Mouse (Mus musculus): ENCODE measurements at regions not wholly inside any gene's neighbourhood (a gene's known extent, or its start where the extent isn't known, plus 50 kb on each side); places are given as distances from the start of the nearest gene placed in this dataset.
A peak's percentile ranks its signal among the peaks of the same experiment; 100 is the strongest.

- no peak for TF ChIP-seq CTCF (IDR thresholded peaks at IDR 0.05)
- intact Hi-C loops (cut with DNase I), result no loop called here
- DNase-seq (ENCODE audit: extremely low spot score in 1 of 2, low spot score in 2 of 2), result no peak
Measured at GRCm38 (mm10) chr8:49063256-49063655, 219.5 kb upstream of the Tenm3 start.

GRCm38 (mm10) chr8:49043236-49043635 is 199.5 kb upstream of the Tenm3 start:
- no peak overlapping the region for H3K4me3 ChIP-seq
- intact Hi-C loops (cut with DNase I), result no loop called here
- no peak overlapping the region for H3K27ac ChIP-seq
- TF ChIP-seq CTCF (IDR thresholded peaks at IDR 0.05), result no peak
- no peak for DNase-seq (ENCODE audit: extremely low spot score in 1 of 2, low spot score in 2 of 2)

More at GRCm38 (mm10) chr8:49063256-49063655, 219.5 kb upstream of the Tenm3 start:
- Histone ChIP-seq H3K4me3 (no peak overlapping the region), H3K27ac (no peak overlapping the region)

DNA sequence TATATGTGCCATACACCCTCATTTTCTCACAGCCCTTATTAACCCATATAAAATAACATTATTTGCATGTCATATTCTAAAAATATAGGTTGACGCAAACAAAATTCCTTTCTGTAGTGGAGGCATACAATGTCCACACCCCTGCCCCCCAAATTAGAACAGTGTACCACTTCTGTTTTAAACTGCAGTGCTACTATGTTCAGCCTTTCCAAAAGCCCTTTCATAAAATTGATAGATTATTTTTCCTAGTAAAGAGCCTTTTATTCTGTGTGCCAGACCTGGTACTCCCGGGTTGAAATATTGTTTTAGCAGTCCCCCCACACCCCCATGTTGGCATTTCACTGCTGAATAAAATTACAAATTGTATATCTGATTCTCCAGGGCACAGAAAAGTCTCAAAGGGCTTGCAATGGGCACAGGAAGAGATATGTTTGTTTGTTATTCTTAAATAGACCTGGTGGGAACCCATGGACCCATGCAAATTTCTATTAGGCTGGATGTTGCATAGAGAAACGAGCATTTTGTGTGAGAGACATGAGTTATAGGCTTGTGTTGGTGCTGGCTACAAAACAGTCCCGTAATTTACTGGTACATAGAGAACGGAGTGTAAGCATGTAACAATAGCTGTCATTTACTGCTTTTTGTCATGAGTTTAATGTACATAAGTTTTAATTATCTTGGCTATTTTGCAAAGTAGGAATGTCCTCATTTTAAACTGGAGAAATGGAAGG is 192.4 kb upstream of the Tenm3 start:
- no peak overlapping the region for H3K27ac ChIP-seq
- TF ChIP-seq CTCF (IDR thresholded peaks at IDR 0.05), result no peak
- intact Hi-C loops (cut with DNase I), result loop anchor here (5.0 to 10.0 kb wide), 2 partner anchors 481 to 814 kb away; no protein-coding TSS in a partner anchor

DNA sequence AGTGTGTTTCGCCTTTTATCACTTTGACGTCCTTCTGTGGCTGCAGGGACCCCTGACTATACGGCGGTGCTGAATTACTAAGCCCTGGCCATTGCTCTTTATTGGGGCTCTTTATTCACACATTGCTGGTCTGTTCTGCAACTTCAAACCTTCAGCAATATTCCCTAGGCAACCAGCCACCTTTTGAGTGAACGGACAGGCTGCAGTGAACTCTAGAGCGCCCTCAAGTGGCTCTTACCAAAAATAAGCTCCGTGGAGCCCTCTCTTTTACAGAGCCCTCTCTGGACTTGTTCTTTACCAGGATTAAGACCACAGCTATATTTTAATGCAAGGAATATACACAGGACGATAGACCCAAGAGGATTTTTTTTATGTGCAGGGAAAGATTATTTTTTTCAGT is 191.8 kb upstream of the Tenm3 start:
- no peak overlapping the region for H3K4me3 ChIP-seq
- no peak overlapping the region for H3K27ac ChIP-seq
- peak; percentile 67 for TF ChIP-seq CTCF (IDR thresholded peaks at IDR 0.05)
- peak in 1 of 2 experiments; percentile 28 for DNase-seq (ENCODE audit: extremely low spot score in 1 of 2, low spot score in 2 of 2)
- intact Hi-C loops (cut with DNase I), result loop anchor here (5.0 to 10.0 kb wide), 2 partner anchors 481 to 813 kb away; no protein-coding TSS in a partner anchor

More for the DNA sequence above, 192.4 kb upstream of the Tenm3 start:
- H3K4me3 ChIP-seq, result no peak overlapping the region
- DNase-seq (ENCODE audit: extremely low spot score in 1 of 2, low spot score in 2 of 2), result no peak

GRCm38 (mm10) chr8:49030255-49030654 is 186.5 kb upstream of the Tenm3 start:
- DNase-seq (ENCODE audit: extremely low spot score in 1 of 2, low spot score in 2 of 2), result no peak
- Histone ChIP-seq H3K4me3 (no peak overlapping the region), H3K27ac (no peak overlapping the region)
- intact Hi-C loops (cut with DNase I), result loop anchor here (10.0 kb wide), 1 partner anchor 475 kb away; no protein-coding TSS in a partner anchor
- TF ChIP-seq CTCF (IDR thresholded peaks at IDR 0.05), result no peak

DNA sequence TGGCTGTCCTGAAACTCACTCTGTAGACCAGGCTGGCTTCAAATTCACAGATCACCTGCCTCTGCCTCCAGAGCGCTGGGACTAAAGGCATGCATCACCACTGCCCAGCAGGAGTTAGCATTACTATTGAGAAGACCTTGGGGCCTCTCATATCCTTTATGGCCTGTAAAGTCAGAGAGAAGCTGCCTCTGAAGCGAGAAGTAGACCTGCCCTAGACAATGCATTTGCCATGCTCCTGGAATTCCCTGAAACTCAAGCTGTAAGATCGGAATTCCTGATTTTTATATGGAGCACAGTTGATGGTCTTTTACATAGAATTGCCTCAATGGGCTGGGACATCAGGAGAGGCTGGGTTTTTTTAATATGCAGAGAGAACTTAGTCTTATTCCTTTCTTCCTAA is 174.0 kb upstream of the Tenm3 start:
- Histone ChIP-seq H3K4me3 (no peak overlapping the region), H3K27ac (no peak overlapping the region)
- intact Hi-C loops (cut with DNase I), result no loop called here
- DNase-seq (ENCODE audit: extremely low spot score in 1 of 2, low spot score in 2 of 2), result no peak
- TF ChIP-seq CTCF (IDR thresholded peaks at IDR 0.05), result no peak

- intact Hi-C loops (cut with DNase I), result no loop called here
- DNase-seq (ENCODE audit: extremely low spot score in 1 of 2, low spot score in 2 of 2), result no peak
- no peak overlapping the region for H3K27ac ChIP-seq
- no peak for TF ChIP-seq CTCF (IDR thresholded peaks at IDR 0.05)
- no peak overlapping the region for H3K4me3 ChIP-seq
Measured at GRCm38 (mm10) chr8:49015701-49016100, 171.9 kb upstream of the Tenm3 start.

DNA sequence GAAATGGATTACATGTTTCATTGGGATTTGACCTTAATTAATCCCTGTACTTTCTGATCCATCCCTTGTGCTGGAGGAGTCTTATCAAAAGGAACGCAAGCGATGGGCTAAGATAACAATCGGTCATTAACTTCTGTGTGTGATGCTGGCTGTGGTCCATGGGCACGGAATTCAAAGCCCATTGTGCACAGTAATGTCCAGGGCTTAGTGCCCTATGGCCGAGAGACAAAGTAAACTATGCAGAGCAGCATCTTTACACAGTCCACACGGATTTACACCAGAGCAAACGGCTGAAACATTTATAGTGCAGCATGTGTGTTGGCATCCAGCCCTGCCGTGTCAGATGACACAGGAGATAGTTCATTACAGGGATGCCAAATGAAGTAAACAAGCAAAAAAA is 171.4 kb upstream of the Tenm3 start:
- intact Hi-C loops (cut with DNase I), result no loop called here
- Histone ChIP-seq H3K27ac (no peak overlapping the region), H3K4me3 (no peak overlapping the region)
- no peak for TF ChIP-seq CTCF (IDR thresholded peaks at IDR 0.05)
- DNase-seq (ENCODE audit: extremely low spot score in 1 of 2, low spot score in 2 of 2), result no peak

- Histone ChIP-seq H3K4me3 (no peak overlapping the region), H3K27ac (no peak overlapping the region)
- no peak for DNase-seq (ENCODE audit: extremely low spot score in 1 of 2, low spot score in 2 of 2)
- intact Hi-C loops (cut with DNase I), result no loop called here
- TF ChIP-seq CTCF (IDR thresholded peaks at IDR 0.05), result no peak
Measured at GRCm38 (mm10) chr8:49006236-49006965, 162.7 kb upstream of the Tenm3 start.

- Histone ChIP-seq H3K4me3 (no peak overlapping the region), H3K27ac (no peak overlapping the region)
- intact Hi-C loops (cut with DNase I), result no loop called here
- DNase-seq (ENCODE audit: extremely low spot score in 1 of 2, low spot score in 2 of 2), result no peak
- no peak for TF ChIP-seq CTCF (IDR thresholded peaks at IDR 0.05)
Measured at GRCm38 (mm10) chr8:48981667-48982066, 137.9 kb upstream of the Tenm3 start.

DNA sequence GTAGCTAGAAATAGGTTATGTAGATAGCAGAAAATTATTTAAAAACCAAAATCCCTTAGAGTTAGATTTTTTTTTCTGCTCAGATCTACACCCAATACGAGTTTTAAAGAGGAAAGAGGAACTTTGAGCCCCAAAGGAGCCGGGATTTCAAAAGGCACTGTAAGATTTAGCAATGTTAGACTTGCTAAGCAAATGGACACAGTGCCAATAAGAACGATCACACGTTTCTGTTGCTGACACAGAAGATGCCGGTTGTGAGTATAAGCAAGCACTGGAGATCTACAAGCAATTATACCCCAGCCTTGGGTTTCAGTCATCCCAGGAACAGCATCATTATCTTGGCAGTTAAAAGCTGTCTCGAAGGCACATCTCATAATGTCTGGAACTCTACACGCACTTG is 137.0 kb upstream of the Tenm3 start:
- intact Hi-C loops (cut with DNase I), result no loop called here
- Histone ChIP-seq H3K27ac (no peak overlapping the region), H3K4me3 (no peak overlapping the region)
- DNase-seq (ENCODE audit: extremely low spot score in 1 of 2, low spot score in 2 of 2), result no peak
- TF ChIP-seq CTCF (IDR thresholded peaks at IDR 0.05), result no peak

- TF ChIP-seq CTCF (IDR thresholded peaks at IDR 0.05), result no peak
Measured at GRCm38 (mm10) chr8:48970655-48971054, 126.9 kb upstream of the Tenm3 start.

More at GRCm38 (mm10) chr8:48970655-48971054, 126.9 kb upstream of the Tenm3 start:
- H3K4me3 ChIP-seq, result no peak overlapping the region
- no peak overlapping the region for H3K27ac ChIP-seq
- no peak for DNase-seq (ENCODE audit: extremely low spot score in 1 of 2, low spot score in 2 of 2)
- intact Hi-C loops (cut with DNase I), result no loop called here

Data from left cerebral cortex, adult 2 months (tissue).